Mouse (Mus musculus): ENCODE measurements around the gene Casc3. TPM values are rescaled to one million over a fixed set of nuclear protein-coding genes. Genes with fewer than 3 reads are reported as not detected.

Casc3 gene
- total RNA-seq (2021): 37.2 and 41.5 TPM in 2 replicates
- long read RNA-seq, partial matches to known transcripts: 6 of 24 reads
- long read RNA-seq, other reads (novel, unspliced or antisense): 14 of 24 reads

- DNase-seq: no peak
Observed at GRCm38 (mm10) chr11:98804605-98805004, at the start of gene Casc3. TSS of gene Casc3 (plus strand) at chr11:98804905.

GRCm38 (mm10) chr11:98755726-98756380, 48.9 kb upstream of the Casc3 start:
- DNase-seq: no peak

GRCm38 (mm10) chr11:98756711-98757110, 48.0 kb upstream of the Casc3 start:
- DNase-seq: no peak

- no peak for DNase-seq
Observed at GRCm38 (mm10) chr11:98761939-98762338, 42.8 kb upstream of the Casc3 start.

- DNase-seq: no peak
Observed at GRCm38 (mm10) chr11:98762756-98763501, 41.8 kb upstream of the Casc3 start.

- no peak for DNase-seq
Observed at GRCm38 (mm10) chr11:98763502-98763861, 41.2 kb upstream of the Casc3 start.

GRCm38 (mm10) chr11:98764091-98764490, 40.6 kb upstream of the Casc3 start:
- no peak for DNase-seq

- DNase-seq: no peak
Observed at GRCm38 (mm10) chr11:98764746-98765145, 40.0 kb upstream of the Casc3 start.

GRCm38 (mm10) chr11:98765421-98766309, 39.0 kb upstream of the Casc3 start:
- DNase-seq: no peak

GRCm38 (mm10) chr11:98766346-98766745, 38.4 kb upstream of the Casc3 start:
- no peak for DNase-seq

- DNase-seq: no peak
Observed at GRCm38 (mm10) chr11:98766816-98767215, 37.9 kb upstream of the Casc3 start.

- no peak for DNase-seq
Observed at GRCm38 (mm10) chr11:98767276-98767675, 37.4 kb upstream of the Casc3 start.

GRCm38 (mm10) chr11:98767713-98768112, 37.0 kb upstream of the Casc3 start:
- DNase-seq: no peak

GRCm38 (mm10) chr11:98768127-98769006, 36.3 kb upstream of the Casc3 start:
- DNase-seq: no peak

- no peak for DNase-seq
Observed at GRCm38 (mm10) chr11:98769007-98769954, 35.4 kb upstream of the Casc3 start.

- no peak for DNase-seq
Observed at GRCm38 (mm10) chr11:98770096-98770975, 34.4 kb upstream of the Casc3 start.

GRCm38 (mm10) chr11:98771131-98771530, 33.6 kb upstream of the Casc3 start:
- DNase-seq: no peak

GRCm38 (mm10) chr11:98771844-98772525, 32.7 kb upstream of the Casc3 start:
- no peak for DNase-seq

GRCm38 (mm10) chr11:98772667-98773171, 32.0 kb upstream of the Casc3 start:
- peak; percentile 75 for DNase-seq
